Mouse (Mus musculus): ENCODE results near the gene Olfr294. TPM values are rescaled to one million over a fixed set of nuclear protein-coding genes. Genes with fewer than 3 reads are reported as not detected.

Olfr294 gene
- polyA plus RNA-seq (2015; fragmentation: Nextera tagmentation; extraction: Ambion mirVana): not detected in 2 replicates

GRCm38 (mm10) chr7:86616543-86616942, at the start of gene Olfr294:
Gene Olfr294, minus strand, starts transcription at chr7:86616643.

GRCm38 (mm10) chr7:86648761-86649160, 32.3 kb upstream of the Olfr294 start, which contains the start of gene Olfr293:
Gene Olfr293, plus strand, starts transcription at chr7:86649061.

GRCm38 (mm10) chr7:86583562-86583961, 32.9 kb downstream of the Olfr294 start, which contains the start of gene Olfr295:
Gene Olfr295, plus strand, starts transcription at chr7:86583862.

Other genes starting within 250 kb of the Olfr294 start
- gene Olfr305, start 249.7 kb downstream of the Olfr294 start, polyA plus RNA-seq (2015; fragmentation: Nextera tagmentation; extraction: Ambion mirVana): not detected in 2 replicates
- not detected in 2 replicates for gene Olfr304, start 230.0 kb downstream of the Olfr294 start, polyA plus RNA-seq (2015; fragmentation: Nextera tagmentation; extraction: Ambion mirVana)
- not detected in 2 replicates for gene Olfr303, start 218.9 kb downstream of the Olfr294 start, polyA plus RNA-seq (2015; fragmentation: Nextera tagmentation; extraction: Ambion mirVana)
- not detected in 2 replicates for gene Olfr301, start 212.8 kb downstream of the Olfr294 start, polyA plus RNA-seq (2015; fragmentation: Nextera tagmentation; extraction: Ambion mirVana)
- gene Olfr299, start 156.7 kb downstream of the Olfr294 start, polyA plus RNA-seq (2015; fragmentation: Nextera tagmentation; extraction: Ambion mirVana): not detected in 2 replicates
- gene Olfr298, start 124.2 kb downstream of the Olfr294 start, polyA plus RNA-seq (2015; fragmentation: Nextera tagmentation; extraction: Ambion mirVana): not detected in 2 replicates
- gene Olfr297, start 96.7 kb downstream of the Olfr294 start, polyA plus RNA-seq (2015; fragmentation: Nextera tagmentation; extraction: Ambion mirVana): not detected in 2 replicates
- gene Olfr295, start 32.8 kb downstream of the Olfr294 start, polyA plus RNA-seq (2015; fragmentation: Nextera tagmentation; extraction: Ambion mirVana): not detected in 2 replicates
- not detected in 2 replicates for gene Olfr293, start 32.4 kb upstream of the Olfr294 start, polyA plus RNA-seq (2015; fragmentation: Nextera tagmentation; extraction: Ambion mirVana)
- gene Olfr292, start 71.7 kb upstream of the Olfr294 start, polyA plus RNA-seq (2015; fragmentation: Nextera tagmentation; extraction: Ambion mirVana): not detected in 2 replicates
- 0.13 and 0.18 TPM in 2 replicates for gene Folh1, start 159.3 kb upstream of the Olfr294 start, polyA plus RNA-seq (2015; fragmentation: Nextera tagmentation; extraction: Ambion mirVana)
- not detected in 2 replicates for gene Vmn2r77, start 178.4 kb upstream of the Olfr294 start, polyA plus RNA-seq (2015; fragmentation: Nextera tagmentation; extraction: Ambion mirVana)